Comparison of ENCODE assay signal across 8 mouse cellular contexts in genomic region chr19:4755565-4756192, GRCm38 (mm10). TPM values are rescaled to one million over a fixed set of nuclear protein-coding genes. Genes with fewer than 3 reads are reported as not detected.
DNase-seq lines count a peak whose midpoint lies in the region; ATAC-seq lines count a peak whose summit lies in the region.

No protein-coding gene starts in this region.

- H3K27me3 ChIP-seq in intestine, embryonic 14.5 days (replicated peaks; ENCODE audit: control insufficient read depth, insufficient read depth, low read length), result no peaks in the 10 kb centered on the region

- H3K36me3 ChIP-seq in intestine, embryonic 14.5 days (ENCODE audit: control insufficient read depth, insufficient read depth, low read length), result peaks cover 14% of the 10 kb centered on the region

- peak; percentile 52 for ATAC-seq in intestine, embryonic 14.5 days (replicated peaks; ENCODE audit: low FRiP score, low TSS enrichment, low read depth)

- peak overlapping the region; percentile 83 for H3K4me2 ChIP-seq in intestine, embryonic 14.5 days (ENCODE audit: low read length)

- intact Hi-C loops in gastrocnemius, postnatal 14 days (cut with DNase I; ENCODE audit: low total_unique reads), result loop anchor here (2.0 to 10.0 kb wide), 3 partner anchors 57 to 229 kb away; no protein-coding TSS in a partner anchor
- intact Hi-C loops in left cerebral cortex, postnatal 14 days (cut with DNase I), result loop anchor here (2.0 to 5.0 kb wide), 2 partner anchors 91 to 247 kb away; no protein-coding TSS in a partner anchor

- H3K4me1 ChIP-seq in intestine, embryonic 14.5 days (replicated peaks; ENCODE audit: control insufficient read depth, insufficient read depth, low read length), result peaks cover 9% of the 10 kb centered on the region; the same call in 1 of the 2 replicates

- peak overlapping the region; percentile 54 for H3K9ac ChIP-seq in intestine, embryonic 14.5 days (ENCODE audit: low read length)

- peak overlapping the region; percentile 93 for H3K27ac ChIP-seq in intestine, embryonic 14.5 days (ENCODE audit: low read depth)

- DNase-seq in adipocyte (ENCODE audit: low spot score), result peak; percentile 97
- peak; percentile 96 for DNase-seq in embryo, embryonic 10 days (ENCODE audit: low spot score)
- DNase-seq in gastrocnemius, postnatal 14 days, result peak; percentile 90
- DNase-seq in intestine, embryonic 14.5 days (ENCODE audit: low spot score), result peak; percentile 91
- peak; percentile 90 to 91 for DNase-seq in left cerebral cortex, postnatal 14 days (ENCODE audit: low spot score in 2 of 2)
- DNase-seq in mesoderm, embryonic 11.5 days (ENCODE audit: low read depth, low spot score), result peak; percentile 92
- peak; percentile 82 to 87 for DNase-seq in right cerebral cortex, postnatal 36 days (ENCODE audit: low spot score in 2 of 2)
- peak; percentile 79 for DNase-seq in yolk sac, embryonic 10.5 days (ENCODE audit: low spot score)

- WGBS in intestine, embryonic 14.5 days, result 0% methylated on average over 10 of the region's 10 CpGs

- no peaks in the 10 kb centered on the region for H3K9me3 ChIP-seq in intestine, embryonic 14.5 days (ENCODE audit: control insufficient read depth, low read length)

- H3K4me3 ChIP-seq in intestine, embryonic 14.5 days (ENCODE audit: low read depth, low read length), result peak overlapping the region; percentile 70

RNA-seq across cellular contexts. Expression of gene Rbm4b, which starts 0.6 kb away (rescaled TPM):
- 1 to 10 TPM; 2.5 to 3.4 TPM for total RNA-seq in gastrocnemius, postnatal 14 days (2021)
- polyA plus RNA-seq in intestine, embryonic 14.5 days (2014; fragmentation: Nextera tagmentation; extraction: Ambion mirVana), result 55.0 and 62.4 TPM in 2 replicates
- 10 to 100 TPM; 13.6 to 14.3 TPM for total RNA-seq in left cerebral cortex, postnatal 14 days (2021)

RNA-seq across cellular contexts. Expression of gene Rbm4, which starts 38.0 kb away (rescaled TPM):
- total RNA-seq in gastrocnemius, postnatal 14 days (2021), result 10 to 100 TPM; 32.3 to 36.9 TPM
- polyA plus RNA-seq in intestine, embryonic 14.5 days (2014; fragmentation: Nextera tagmentation; extraction: Ambion mirVana), result 59.8 and 69.8 TPM in 2 replicates
- 10 to 100 TPM; 63.5 to 65.8 TPM for total RNA-seq in left cerebral cortex, postnatal 14 days (2021)

RNA-seq across cellular contexts. Expression of gene Sptbn2, which starts 44.7 kb away (rescaled TPM):
- under 1 TPM; 0.23 to 0.40 TPM for total RNA-seq in gastrocnemius, postnatal 14 days (2021)
- 2.1 and 2.4 TPM in 2 replicates for polyA plus RNA-seq in intestine, embryonic 14.5 days (2014; fragmentation: Nextera tagmentation; extraction: Ambion mirVana)
- 100 to 1,000 TPM; 702 to 775 TPM for total RNA-seq in left cerebral cortex, postnatal 14 days (2021)

RNA-seq across cellular contexts. Expression of gene Gm21992, which starts 55.7 kb away (rescaled TPM):
- total RNA-seq in gastrocnemius, postnatal 14 days (2021), result 10 to 100 TPM in 1 of 2 experiments, 1 to 10 TPM in 1; 9.0 to 11.9 TPM
- 25.7 and 29.0 TPM in 2 replicates for polyA plus RNA-seq in intestine, embryonic 14.5 days (2014; fragmentation: Nextera tagmentation; extraction: Ambion mirVana)
- total RNA-seq in left cerebral cortex, postnatal 14 days (2021), result 10 to 100 TPM; 12.9 to 19.3 TPM

RNA-seq across cellular contexts. Expression of gene Rbm14, which starts 55.8 kb away (rescaled TPM):
- total RNA-seq in gastrocnemius, postnatal 14 days (2021), result 10 to 100 TPM; 13.6 to 13.9 TPM
- 77.1 and 82.3 TPM in 2 replicates for polyA plus RNA-seq in intestine, embryonic 14.5 days (2014; fragmentation: Nextera tagmentation; extraction: Ambion mirVana)
- total RNA-seq in left cerebral cortex, postnatal 14 days (2021), result 10 to 100 TPM; 49.3 to 52.6 TPM

Comparison
In these comparisons a context has a peak if more than half of its experiments do, and no peak if none do; other contexts are left out.
1. Peak in every context shown above with its lines: DNase-seq, ATAC-seq, H3K4me3 ChIP-seq and H3K27ac ChIP-seq.
2. RNA of gene Sptbn2, which starts 44.7 kb away (total RNA-seq): 702 to 775 TPM in left cerebral cortex, postnatal 14 days; 0.23 to 0.40 TPM in gastrocnemius, postnatal 14 days; every median in the first group is over 100 times any median in the second.